Mouse (Mus musculus): ENCODE data around the gene Cst9. TPM values are rescaled to one million over a fixed set of nuclear protein-coding genes. Genes with fewer than 3 reads are reported as not detected.

Gene Cst9
- polyA plus RNA-seq, 1 experiment from 2014 or later: not detected

DNA sequence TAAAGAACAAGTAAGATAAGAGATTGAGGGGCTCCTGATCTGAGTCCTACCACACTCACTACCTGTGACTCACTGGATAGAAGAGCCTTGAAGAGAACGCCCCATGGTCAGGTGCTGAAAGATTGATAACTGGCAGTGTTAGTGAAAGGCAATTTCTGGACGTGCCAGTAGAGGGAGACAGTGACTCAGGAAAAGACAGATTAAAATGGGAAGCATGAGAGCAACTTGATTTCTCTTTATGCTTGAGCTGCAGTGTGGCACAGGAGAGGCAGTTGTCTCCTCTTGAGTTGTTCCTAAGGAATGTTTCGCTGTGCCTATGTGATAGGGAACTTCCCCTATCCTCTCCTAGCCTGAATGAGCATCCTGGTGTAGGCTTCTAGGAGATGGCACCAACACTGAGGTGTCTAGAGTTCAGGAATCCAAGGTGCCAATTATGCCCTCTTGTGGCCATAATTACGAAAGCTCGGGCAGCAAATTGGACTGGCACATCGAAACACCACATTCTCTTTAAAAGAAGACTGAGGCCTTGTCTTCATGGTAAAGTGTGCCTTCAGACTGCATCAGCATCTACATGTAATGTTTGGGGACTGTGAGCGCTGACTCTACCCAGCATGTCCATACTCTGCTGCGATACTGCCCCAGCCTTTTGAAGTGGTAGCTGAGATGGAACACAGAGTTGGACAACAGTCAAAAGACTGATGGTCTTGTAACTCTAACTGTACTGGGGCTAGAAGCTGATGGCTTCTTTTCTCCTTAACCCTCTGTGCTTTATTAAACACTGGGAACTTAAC is 16.4 kb downstream of the Cst9 start:
- H3K4me1 ChIP-seq (ENCODE audit: control insufficient read depth, insufficient read depth, low read length): no peaks in the 10 kb centered on the region
- H3K4me3 ChIP-seq (ENCODE audit: low read length): no peak overlapping the region
- H3K27ac ChIP-seq (ENCODE audit: low read length): no peak overlapping the region
- H3K27me3 ChIP-seq (replicated peaks; ENCODE audit: control insufficient read depth, insufficient read depth, low read length): peaks cover under 1% of the 10 kb centered on the region; the same call in 1 of the 2 replicates
- no peaks in the 10 kb centered on the region for H3K9me3 ChIP-seq (ENCODE audit: control insufficient read depth, low read length)
- peak overlapping the region; percentile 22; the same call in 1 of the 2 replicates for H3K4me2 ChIP-seq (ENCODE audit: low read depth, low read length)
- WGBS: 46% methylated on average over 8 of the region's 8 CpGs
- peak; percentile 74 for ATAC-seq
- no peak overlapping the region for H3K9ac ChIP-seq (ENCODE audit: low read depth, low read length)
- no peaks in the 10 kb centered on the region for H3K36me3 ChIP-seq (ENCODE audit: control insufficient read depth, insufficient read depth, low read length)

DNA sequence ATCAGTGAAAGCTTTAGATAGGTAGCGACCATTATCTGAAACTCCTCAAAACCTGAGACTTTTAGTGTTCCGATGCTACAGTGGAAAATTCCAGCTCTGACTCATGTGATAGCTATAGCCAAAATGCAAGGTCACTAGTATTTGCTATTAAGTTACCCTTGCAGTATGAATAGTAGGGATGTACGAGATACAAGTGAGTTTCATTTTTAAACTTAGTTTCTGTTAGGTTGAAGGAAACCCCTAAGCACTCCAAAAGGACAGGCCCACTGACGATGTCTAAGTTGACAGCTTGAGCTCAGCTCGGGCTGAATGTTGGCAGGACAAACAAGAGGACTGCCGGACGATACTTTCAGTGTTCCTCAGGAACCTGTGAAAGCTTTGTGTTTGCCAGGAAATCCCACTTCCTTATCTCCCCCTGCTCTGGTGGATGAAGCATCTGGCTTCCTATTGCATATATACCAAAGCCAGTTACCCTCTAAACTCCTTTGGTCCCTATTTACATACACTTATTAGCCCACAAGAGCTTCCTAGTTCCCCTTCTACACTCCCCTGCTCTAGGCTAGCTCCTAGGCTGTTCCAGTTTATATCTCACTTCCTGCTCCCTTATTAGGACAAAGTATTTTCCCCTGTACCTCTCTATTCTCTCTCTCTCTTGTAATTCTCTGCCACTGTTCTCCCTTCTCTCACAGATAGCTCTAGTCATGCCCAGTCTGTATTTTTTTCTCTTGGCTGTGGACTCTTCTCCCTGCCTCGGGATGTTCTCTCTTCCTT is 21.9 kb downstream of the Cst9 start:
- H3K27me3 ChIP-seq (replicated peaks; ENCODE audit: control insufficient read depth, insufficient read depth, low read length): no peaks in the 10 kb centered on the region

DNA sequence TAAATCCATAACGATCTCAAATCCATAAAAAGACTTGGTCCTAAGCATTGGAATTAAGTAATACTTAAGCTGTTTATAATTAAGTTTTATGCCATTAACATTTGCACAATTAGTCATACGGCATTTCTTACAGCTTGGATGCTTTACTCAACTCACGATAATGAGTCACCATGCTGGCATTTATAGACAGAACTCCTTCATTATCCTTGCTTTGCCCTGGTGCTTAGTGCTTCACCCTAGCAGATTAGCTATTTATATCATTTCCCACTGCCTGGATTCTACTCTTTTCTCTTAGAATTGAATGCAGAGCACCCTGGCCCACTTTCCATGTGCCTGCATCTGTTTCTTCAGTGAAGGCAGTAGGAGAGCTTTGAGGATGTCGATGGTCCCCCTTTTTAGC is 22.6 kb downstream of the Cst9 start:
- 71% methylated on average over 4 of the region's 4 CpGs for WGBS
- ATAC-seq: no peak
- H3K4me3 ChIP-seq (ENCODE audit: low read length): no peak overlapping the region
- H3K27me3 ChIP-seq (replicated peaks; ENCODE audit: control insufficient read depth, insufficient read depth, low read length): no peaks in the 10 kb centered on the region
- H3K4me2 ChIP-seq (ENCODE audit: low read depth, low read length): no peak overlapping the region
- H3K9ac ChIP-seq (ENCODE audit: low read depth, low read length): no peak overlapping the region
- H3K27ac ChIP-seq (ENCODE audit: low read length): no peak overlapping the region
- H3K36me3 ChIP-seq (ENCODE audit: control insufficient read depth, insufficient read depth, low read length): no peaks in the 10 kb centered on the region
- no peaks in the 10 kb centered on the region for H3K9me3 ChIP-seq (ENCODE audit: control insufficient read depth, low read length)
- H3K4me1 ChIP-seq (ENCODE audit: control insufficient read depth, insufficient read depth, low read length): no peaks in the 10 kb centered on the region

More for the DNA sequence above, 21.9 kb downstream of the Cst9 start:
- H3K9ac ChIP-seq (ENCODE audit: low read depth, low read length): no peak overlapping the region
- 56% methylated on average over 8 of the region's 8 CpGs for WGBS
- no peak overlapping the region for H3K4me2 ChIP-seq (ENCODE audit: low read depth, low read length)
- H3K4me1 ChIP-seq (ENCODE audit: control insufficient read depth, insufficient read depth, low read length): no peaks in the 10 kb centered on the region
- H3K4me3 ChIP-seq (ENCODE audit: low read length): no peak overlapping the region
- no peak overlapping the region for H3K27ac ChIP-seq (ENCODE audit: low read length)
- no peaks in the 10 kb centered on the region for H3K9me3 ChIP-seq (ENCODE audit: control insufficient read depth, low read length)
- no peak for ATAC-seq
- H3K36me3 ChIP-seq (ENCODE audit: control insufficient read depth, insufficient read depth, low read length): no peaks in the 10 kb centered on the region

DNA sequence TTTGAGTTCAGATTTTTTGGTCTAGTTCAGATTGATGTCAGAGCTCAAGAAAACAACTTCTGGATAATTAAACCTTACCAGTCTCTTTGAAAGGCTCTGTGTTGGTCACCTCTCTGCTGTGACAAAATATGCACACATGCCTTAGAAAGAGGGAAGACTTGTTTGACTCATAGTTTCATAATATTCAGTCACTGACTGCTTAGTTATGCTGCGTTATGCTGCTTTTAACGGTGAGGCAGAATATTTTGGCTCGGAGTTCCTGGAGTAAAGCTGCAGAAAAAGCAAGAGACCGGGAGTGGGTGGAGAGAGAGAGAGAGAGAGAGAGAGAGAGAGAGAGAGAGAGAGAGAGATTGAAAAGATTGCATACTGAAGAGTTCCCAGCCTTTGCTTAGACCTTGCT is 26.0 kb downstream of the Cst9 start:
- ATAC-seq: no peak
- WGBS: 85% methylated on average over 4 of the region's 4 CpGs

DNA sequence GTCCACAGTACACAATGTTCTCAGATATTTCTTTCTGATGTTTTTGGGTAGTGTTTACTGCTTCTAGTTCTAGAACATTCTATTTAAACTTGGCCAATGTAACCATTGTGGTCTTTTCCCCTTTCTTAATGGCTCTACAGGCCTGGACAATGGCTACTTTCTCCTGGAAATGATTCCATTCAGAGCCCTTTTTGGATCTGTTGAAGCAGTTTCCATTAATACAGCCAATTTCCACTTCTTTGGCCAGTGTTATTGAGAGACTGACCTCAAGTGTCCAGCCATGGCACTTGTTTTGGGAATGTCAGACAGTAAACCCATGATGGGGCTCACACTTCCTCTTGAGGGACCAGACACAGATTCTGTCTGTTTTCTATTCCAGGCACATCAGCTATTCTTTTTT is 26.7 kb downstream of the Cst9 start:
- H3K9me3 ChIP-seq (ENCODE audit: control insufficient read depth, low read length): no peaks in the 10 kb centered on the region
- H3K27me3 ChIP-seq (replicated peaks; ENCODE audit: control insufficient read depth, insufficient read depth, low read length): no peaks in the 10 kb centered on the region
- no peak overlapping the region for H3K4me3 ChIP-seq (ENCODE audit: low read length)
- H3K4me1 ChIP-seq (ENCODE audit: control insufficient read depth, insufficient read depth, low read length): no peaks in the 10 kb centered on the region
- ATAC-seq: no peak
- no peak overlapping the region for H3K4me2 ChIP-seq (ENCODE audit: low read depth, low read length)
- no peak overlapping the region for H3K9ac ChIP-seq (ENCODE audit: low read depth, low read length)
- no peaks in the 10 kb centered on the region for H3K36me3 ChIP-seq (ENCODE audit: control insufficient read depth, insufficient read depth, low read length)
- no peak overlapping the region for H3K27ac ChIP-seq (ENCODE audit: low read length)

More for the DNA sequence above, 26.0 kb downstream of the Cst9 start:
- Histone ChIP-seq H3K9me3 (ENCODE audit: control insufficient read depth, low read length) (no peaks in the 10 kb centered on the region), H3K36me3 (ENCODE audit: control insufficient read depth, insufficient read depth, low read length) (no peaks in the 10 kb centered on the region), H3K27ac (ENCODE audit: low read length) (no peak overlapping the region), H3K27me3 (replicated peaks; ENCODE audit: control insufficient read depth, insufficient read depth, low read length) (no peaks in the 10 kb centered on the region), H3K4me2 (ENCODE audit: low read depth, low read length) (no peak overlapping the region), H3K4me1 (ENCODE audit: control insufficient read depth, insufficient read depth, low read length) (no peaks in the 10 kb centered on the region), H3K9ac (ENCODE audit: low read depth, low read length) (no peak overlapping the region), H3K4me3 (ENCODE audit: low read length) (no peak overlapping the region)

DNA sequence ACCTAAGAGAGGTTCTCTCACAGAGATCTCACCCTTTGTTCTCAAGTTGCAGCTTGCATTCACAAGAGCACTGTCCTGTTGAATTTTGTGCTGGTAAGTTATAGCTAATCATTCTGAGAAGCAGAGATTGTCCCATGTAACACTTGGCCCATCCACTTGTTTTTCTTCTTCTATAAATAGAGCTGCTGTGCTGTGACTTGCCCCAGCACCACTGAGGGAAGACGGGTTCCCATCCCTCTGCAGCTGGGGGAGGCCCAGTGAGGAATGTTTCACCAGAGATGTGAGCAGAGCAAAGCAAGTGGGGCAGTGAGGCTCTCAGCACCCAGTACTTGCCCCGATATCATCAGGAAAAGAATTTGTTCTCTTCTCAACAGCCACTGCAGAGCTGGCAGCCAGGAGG is 30.0 kb downstream of the Cst9 start, which contains the start of gene 9230104L09Rik:
Gene 9230104L09Rik, minus strand, starts transcription at position 73 of the 400 bp plus-strand sequence.
- 46% methylated on average over 2 of the region's 2 CpGs for WGBS

DNA sequence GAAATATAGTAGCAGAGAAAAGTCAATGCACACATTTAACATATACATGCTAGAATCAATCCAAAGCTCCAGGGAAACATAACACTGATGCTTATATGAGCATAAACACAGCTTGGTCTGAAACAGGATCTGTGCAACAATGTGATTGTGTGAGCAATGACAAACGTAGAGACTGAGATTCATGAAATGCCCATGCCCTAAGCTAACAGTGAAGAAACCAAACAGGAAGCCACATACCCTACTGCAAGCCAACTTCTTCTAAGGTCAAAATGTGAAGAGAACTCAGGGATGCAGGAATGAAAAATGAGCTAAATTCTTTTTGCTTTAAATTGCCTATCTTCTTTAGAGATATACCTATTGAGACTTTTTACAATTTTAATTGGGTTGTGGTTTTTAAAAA is 34.0 kb downstream of the Cst9 start:
- H3K4me3 ChIP-seq (ENCODE audit: low read length): no peak overlapping the region
- H3K9me3 ChIP-seq (ENCODE audit: control insufficient read depth, low read length): no peaks in the 10 kb centered on the region
- H3K4me2 ChIP-seq (ENCODE audit: low read depth, low read length): no peak overlapping the region
- peaks cover 7% of the 10 kb centered on the region; the same call in 1 of the 2 replicates for H3K36me3 ChIP-seq (ENCODE audit: control insufficient read depth, insufficient read depth, low read length)
- H3K27ac ChIP-seq (ENCODE audit: low read length): no peak overlapping the region
- WGBS: 63% methylated on average over 1 of the region's 1 CpGs
- peaks cover 4% of the 10 kb centered on the region for H3K4me1 ChIP-seq (ENCODE audit: control insufficient read depth, insufficient read depth, low read length)
- no peak overlapping the region for H3K9ac ChIP-seq (ENCODE audit: low read depth, low read length)
- ATAC-seq: no peak
- no peaks in the 10 kb centered on the region for H3K27me3 ChIP-seq (replicated peaks; ENCODE audit: control insufficient read depth, insufficient read depth, low read length)

More for the DNA sequence above, 30.0 kb downstream of the Cst9 start, which contains the start of gene 9230104L09Rik:
- Histone ChIP-seq H3K4me2 (ENCODE audit: low read depth, low read length) (no peak within 1 kb of the TSS), H3K36me3 (ENCODE audit: control insufficient read depth, insufficient read depth, low read length) (no peaks in the 10 kb centered on the region), H3K9me3 (ENCODE audit: control insufficient read depth, low read length) (no peaks in the 10 kb centered on the region), H3K4me3 (ENCODE audit: low read length) (no peak within 1 kb of the TSS), H3K27ac (ENCODE audit: low read length) (no peak within 1 kb of the TSS), H3K4me1 (ENCODE audit: control insufficient read depth, insufficient read depth, low read length) (no peaks in the 10 kb centered on the region), H3K9ac (ENCODE audit: low read depth, low read length) (no peak within 1 kb of the TSS), H3K27me3 (replicated peaks; ENCODE audit: control insufficient read depth, insufficient read depth, low read length) (no peaks in the 10 kb centered on the region)
- no peak for ATAC-seq

DNA sequence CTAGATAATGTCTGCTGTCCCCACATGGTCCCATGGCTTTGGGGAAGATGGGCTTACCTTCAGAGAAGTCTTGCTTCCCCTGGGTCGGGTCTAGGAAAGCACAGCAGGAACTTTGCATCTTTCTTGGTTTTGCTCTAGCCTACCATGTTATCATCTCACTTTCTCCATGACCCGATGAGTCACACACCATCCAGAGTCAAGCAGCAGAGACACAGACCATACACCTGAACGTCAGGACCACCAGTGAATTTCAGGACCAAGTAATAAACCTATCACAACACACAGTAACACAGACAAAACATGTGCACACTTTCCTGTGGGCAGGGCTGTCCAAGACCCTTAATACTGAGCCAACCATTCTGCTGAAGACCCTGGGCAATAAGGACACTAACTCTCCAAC is 35.6 kb downstream of the Cst9 start:
- Histone ChIP-seq H3K9me3 (ENCODE audit: control insufficient read depth, low read length) (no peaks in the 10 kb centered on the region), H3K4me2 (ENCODE audit: low read depth, low read length) (no peak overlapping the region), H3K4me1 (ENCODE audit: control insufficient read depth, insufficient read depth, low read length) (peaks cover 10% of the 10 kb centered on the region), H3K27me3 (replicated peaks; ENCODE audit: control insufficient read depth, insufficient read depth, low read length) (no peaks in the 10 kb centered on the region), H3K4me3 (ENCODE audit: low read length) (no peak overlapping the region), H3K9ac (ENCODE audit: low read depth, low read length) (no peak overlapping the region), H3K27ac (ENCODE audit: low read length) (no peak overlapping the region), H3K36me3 (ENCODE audit: control insufficient read depth, insufficient read depth, low read length) (peaks cover 7% of the 10 kb centered on the region; the same call in 1 of the 2 replicates)
- 84% methylated on average over 3 of the region's 3 CpGs for WGBS
- no peak for ATAC-seq

DNA sequence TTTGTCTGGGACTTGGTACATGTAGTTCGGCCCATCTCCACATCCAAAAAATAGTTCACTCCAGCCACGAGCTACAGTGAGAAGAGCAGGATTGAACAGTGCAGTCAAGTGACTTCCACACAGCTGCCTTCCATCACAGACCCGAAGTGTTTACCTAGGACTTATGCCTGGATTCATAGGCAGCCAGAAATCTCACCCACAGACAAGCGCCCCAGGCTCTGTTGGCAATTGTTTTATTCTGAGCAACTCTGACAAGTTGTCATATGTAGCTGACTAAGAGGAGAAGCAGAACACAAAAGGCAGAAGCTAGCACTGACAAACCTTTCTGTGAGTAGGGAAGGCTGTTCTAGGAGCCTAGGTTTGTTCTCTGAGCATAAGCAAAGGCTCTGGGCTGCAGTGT is 37.9 kb downstream of the Cst9 start:
- peaks cover 7% of the 10 kb centered on the region; the same call in 1 of the 2 replicates for H3K36me3 ChIP-seq (ENCODE audit: control insufficient read depth, insufficient read depth, low read length)
- peak overlapping the region; percentile 81 for H3K4me2 ChIP-seq (ENCODE audit: low read depth, low read length)
- peaks cover 22% of the 10 kb centered on the region for H3K4me1 ChIP-seq (ENCODE audit: control insufficient read depth, insufficient read depth, low read length)
- H3K4me3 ChIP-seq (ENCODE audit: low read length): peak overlapping the region; percentile 90; the same call in 1 of the 2 replicates
- no peaks in the 10 kb centered on the region for H3K27me3 ChIP-seq (replicated peaks; ENCODE audit: control insufficient read depth, insufficient read depth, low read length)
- WGBS: 38% methylated on average over 4 of the region's 4 CpGs
- ATAC-seq: no peak
- no peaks in the 10 kb centered on the region for H3K9me3 ChIP-seq (ENCODE audit: control insufficient read depth, low read length)
- H3K27ac ChIP-seq (ENCODE audit: low read length): peak overlapping the region; percentile 38; the same call in 1 of the 2 replicates
- no peak overlapping the region for H3K9ac ChIP-seq (ENCODE audit: low read depth, low read length)

All from intestine, embryonic 16.5 days (tissue).